Mouse (Mus musculus): Measurements from ENCODE around the gene Nmb. TPM values are rescaled to one million over a fixed set of nuclear protein-coding genes. Genes with fewer than 3 reads are reported as not detected.
"Not testable (repeated sequence)": the region's sequence is repeated elsewhere in the genome, so short reads cannot be mapped to it uniquely, and the experiment has no call there.

Gene Nmb
- polyA plus RNA-seq (2015; fragmentation: Nextera tagmentation; extraction: Ambion mirVana) = 6.6 and 7.6 TPM in 2 replicates

DNA sequence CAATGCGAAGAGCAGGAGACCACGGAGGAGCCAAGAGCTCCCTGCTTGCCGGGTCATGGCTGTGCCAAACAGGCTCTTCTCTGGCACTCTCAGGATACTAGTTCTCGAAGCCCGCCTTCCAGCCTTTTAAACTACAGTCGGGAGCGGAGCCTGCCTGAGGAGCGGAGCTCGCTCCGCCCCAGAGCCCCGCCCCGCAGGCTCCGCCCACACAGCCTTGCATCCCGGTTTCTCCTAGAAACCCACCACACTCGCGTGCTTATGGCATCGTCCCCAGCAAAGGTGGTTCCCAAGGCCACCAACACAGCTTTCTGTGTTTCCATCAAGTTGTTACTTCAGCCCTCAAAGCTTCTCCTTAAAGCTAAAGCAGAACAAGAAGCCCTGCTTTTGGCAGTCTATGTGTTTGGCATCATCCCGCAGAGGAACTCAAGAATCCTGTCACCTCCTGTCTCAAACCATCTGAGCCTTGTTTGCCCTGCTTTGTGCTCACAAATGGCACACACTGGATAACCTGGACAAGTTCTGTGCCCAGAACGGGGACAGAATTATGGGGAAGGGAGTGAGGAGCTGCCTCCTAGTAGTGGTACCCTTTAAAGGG, at the start of gene Nmb:
Nmb (minus strand) TSS at position 156 of the 595 bp plus-strand sequence.
- Histone ChIP-seq H3K27me3 (no peaks in the 10 kb centered on the region), H3K4me3 (peak within 1 kb of the TSS; percentile 45), H3K4me1 (peaks cover 33% of the 10 kb centered on the region), H3K27ac (no peak within 1 kb of the TSS), H3K9me3 (replicated peaks) (no peaks in the 10 kb centered on the region), H3K4me2 (peak within 1 kb of the TSS; percentile 93), H3K9ac (peak within 1 kb of the TSS; percentile 69), H3K36me3 (ENCODE audit: poor library complexity, severe bottlenecking) (peaks cover 38% of the 10 kb centered on the region)
- WGBS = 5% methylated on average over 19 of the region's 19 CpGs
- ATAC-seq = peak; percentile 69

DNA sequence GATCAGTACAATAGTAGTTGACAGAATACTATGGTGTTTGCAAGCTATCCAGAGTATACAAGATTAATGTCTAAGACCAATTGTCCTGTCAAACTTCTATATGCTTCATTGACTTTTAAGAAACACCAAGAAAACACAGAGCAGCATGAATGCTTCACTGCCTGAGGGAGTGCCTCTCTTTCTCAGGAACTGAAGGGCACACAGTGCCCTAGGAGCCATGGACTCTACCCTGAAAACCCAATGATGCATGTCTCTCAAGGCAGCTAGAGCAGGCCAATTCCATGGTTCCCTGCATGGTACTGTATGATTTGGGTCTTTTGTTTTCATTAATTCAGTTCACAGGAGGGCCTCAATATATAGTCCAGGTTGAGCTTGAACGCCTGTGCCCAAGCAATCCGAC, 49.4 kb upstream of the Nmb start:
- WGBS = 85% methylated on average over 2 of the region's 2 CpGs
- no peak overlapping the region for H3K4me3 ChIP-seq
- H3K27me3 ChIP-seq = peaks cover 9% of the 10 kb centered on the region; the same call in 1 of the 2 replicates
- no peak overlapping the region for H3K27ac ChIP-seq
- H3K36me3 ChIP-seq (ENCODE audit: poor library complexity, severe bottlenecking) = no peaks in the 10 kb centered on the region
- H3K4me1 ChIP-seq = no peaks in the 10 kb centered on the region
- no peak overlapping the region for H3K9ac ChIP-seq
- no peak for ATAC-seq
- H3K9me3 ChIP-seq (replicated peaks) = no peaks in the 10 kb centered on the region
- no peak overlapping the region for H3K4me2 ChIP-seq

GRCm38 (mm10) chr7:80952140-80952539, 47.3 kb upstream of the Nmb start:
- 65% methylated on average over 3 of the region's 3 CpGs for WGBS
- H3K9me3 ChIP-seq (replicated peaks) = no peaks in the 10 kb centered on the region
- no peaks in the 10 kb centered on the region for H3K36me3 ChIP-seq (ENCODE audit: poor library complexity, severe bottlenecking)
- no peak for ATAC-seq
- 0 out of 2 replicates have a peak, but pooled peaks cover 4% of the 10 kb centered on the region for H3K4me1 ChIP-seq
- H3K4me3 ChIP-seq = no peak overlapping the region
- no peak overlapping the region for H3K27ac ChIP-seq
- no peak overlapping the region for H3K4me2 ChIP-seq
- no peak overlapping the region for H3K9ac ChIP-seq
- peaks cover 9% of the 10 kb centered on the region; the same call in 1 of the 2 replicates for H3K27me3 ChIP-seq

- ATAC-seq = no peak
- Histone ChIP-seq H3K9me3 (replicated peaks) (no peaks in the 10 kb centered on the region), H3K27me3 (peaks cover 9% of the 10 kb centered on the region; the same call in 1 of the 2 replicates), H3K4me1 (peaks cover 9% of the 10 kb centered on the region), H3K27ac (no peak overlapping the region), H3K4me3 (no peak overlapping the region), H3K36me3 (ENCODE audit: poor library complexity, severe bottlenecking) (no peaks in the 10 kb centered on the region), H3K4me2 (no peak overlapping the region), H3K9ac (no peak overlapping the region)
- WGBS = 87% methylated on average over 4 of the region's 4 CpGs
Observed at GRCm38 (mm10) chr7:80951461-80951860, 46.6 kb upstream of the Nmb start.

- Histone ChIP-seq H3K4me2 (peak within 1 kb of the TSS; percentile 95), H3K36me3 (ENCODE audit: poor library complexity, severe bottlenecking) (peaks cover 7% of the 10 kb centered on the region), H3K9me3 (replicated peaks) (no peaks in the 10 kb centered on the region), H3K27me3 (peaks cover 5% of the 10 kb centered on the region; the same call in 1 of the 2 replicates), H3K27ac (peak within 1 kb of the TSS; percentile 93), H3K4me3 (peak within 1 kb of the TSS; percentile 90), H3K4me1 (peaks cover 25% of the 10 kb centered on the region), H3K9ac (peak within 1 kb of the TSS; percentile 96)
- peak; percentile 100 for ATAC-seq
- 2% methylated on average over 37 of the region's 44 CpGs for WGBS
Observed at GRCm38 (mm10) chr7:80947445-80948350, 42.8 kb upstream of the Nmb start, which contains the start of gene Sec11a. TSS of gene Sec11a (minus strand) at chr7:80947780.

DNA sequence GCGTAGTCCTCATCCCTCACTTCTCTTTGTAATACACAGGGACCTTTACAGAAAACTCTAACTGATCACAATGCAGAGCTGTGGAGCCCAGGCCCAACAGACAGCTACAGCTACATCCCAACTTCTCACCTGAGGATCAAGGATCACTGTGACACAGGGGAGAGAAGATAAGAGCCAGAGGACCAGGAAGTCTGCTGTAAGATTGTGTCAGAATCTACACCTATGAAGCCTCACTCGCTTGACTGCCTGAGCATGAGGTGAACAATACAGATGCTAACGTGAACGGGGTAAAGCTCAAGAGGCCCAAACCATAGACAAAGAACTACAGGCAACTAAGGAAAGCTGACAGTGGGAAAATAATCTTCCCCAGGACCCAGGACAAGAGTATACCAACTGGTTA, 34.9 kb upstream of the Nmb start:
- 90% methylated on average over 4 of the region's 4 CpGs for WGBS
- no peak for ATAC-seq

GRCm38 (mm10) chr7:80937304-80937666, 32.4 kb upstream of the Nmb start:
- not testable (repeated sequence) for H3K27ac ChIP-seq; H3K4me1 ChIP-seq; ATAC-seq; H3K27me3 ChIP-seq; H3K9me3 ChIP-seq (replicated peaks); H3K9ac ChIP-seq; H3K4me3 ChIP-seq; H3K4me2 ChIP-seq
- peaks cover 33% of the 10 kb centered on the region for H3K36me3 ChIP-seq (ENCODE audit: poor library complexity, severe bottlenecking)

More for the DNA sequence above, 34.9 kb upstream of the Nmb start:
- H3K9ac ChIP-seq = no peak overlapping the region
- peaks cover 13% of the 10 kb centered on the region for H3K36me3 ChIP-seq (ENCODE audit: poor library complexity, severe bottlenecking)
- no peak overlapping the region for H3K27ac ChIP-seq
- no peaks in the 10 kb centered on the region for H3K27me3 ChIP-seq
- H3K4me3 ChIP-seq = no peak overlapping the region
- H3K9me3 ChIP-seq (replicated peaks) = no peaks in the 10 kb centered on the region
- H3K4me2 ChIP-seq = no peak overlapping the region
- no peaks in the 10 kb centered on the region for H3K4me1 ChIP-seq

DNA sequence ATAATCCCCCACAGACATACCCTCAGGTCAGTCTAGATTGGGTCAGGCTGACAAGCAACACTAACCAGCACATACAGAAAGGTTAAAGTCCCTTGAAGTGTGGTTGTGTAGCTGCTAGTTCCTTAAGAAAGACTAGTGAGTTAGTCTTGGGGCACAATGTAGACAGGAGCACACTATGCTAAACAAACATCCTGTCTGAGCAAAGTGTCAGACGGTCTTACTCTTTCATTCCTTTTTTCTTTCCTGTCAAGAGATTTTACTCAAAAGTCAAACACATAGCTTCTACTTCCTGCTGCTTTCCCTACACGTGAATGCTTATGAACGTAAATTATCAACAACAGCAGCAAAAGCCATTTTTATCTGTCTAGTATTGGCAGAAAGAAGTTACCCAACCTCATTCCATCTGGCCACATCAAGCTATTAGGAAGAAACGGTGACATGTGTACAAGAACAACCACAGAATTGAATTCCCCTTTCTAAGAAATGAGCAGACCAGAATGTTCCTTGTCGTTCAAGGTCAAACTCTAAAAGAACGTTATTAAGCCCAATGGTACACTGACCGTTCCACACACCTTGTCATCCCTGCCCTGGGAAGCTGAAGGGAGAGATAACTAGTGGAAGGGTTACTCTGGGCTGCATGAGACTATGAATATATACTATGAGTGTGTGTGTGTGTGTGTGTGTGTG, 31.9 kb upstream of the Nmb start:
- peaks cover 38% of the 10 kb centered on the region for H3K36me3 ChIP-seq (ENCODE audit: poor library complexity, severe bottlenecking)
- H3K9me3 ChIP-seq (replicated peaks); H3K27ac ChIP-seq; H3K9ac ChIP-seq; ATAC-seq; H3K27me3 ChIP-seq; H3K4me2 ChIP-seq; H3K4me1 ChIP-seq; H3K4me3 ChIP-seq: not testable (repeated sequence)
- 87% methylated on average over 7 of the region's 7 CpGs for WGBS

DNA sequence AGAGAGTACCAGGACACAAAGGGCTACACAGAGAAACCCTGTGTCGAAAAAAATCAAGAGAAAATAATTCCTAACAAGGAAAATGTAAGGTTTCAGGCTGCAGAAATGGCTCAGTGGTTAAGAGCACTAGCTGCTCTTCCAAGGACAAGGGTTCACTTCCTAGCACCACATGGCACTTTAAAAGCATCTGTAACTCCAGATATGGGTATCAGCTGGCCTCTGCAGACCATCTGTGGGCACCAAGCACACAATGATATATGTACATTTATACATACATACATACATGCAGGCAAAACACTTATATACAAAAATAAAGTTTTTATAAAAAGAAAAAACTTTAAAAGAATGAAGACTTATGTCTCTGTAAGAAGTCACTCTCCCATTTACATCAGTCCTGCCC, 31.0 kb upstream of the Nmb start:
- Histone ChIP-seq H3K4me2 (no peak overlapping the region), H3K27me3 (no peaks in the 10 kb centered on the region), H3K4me1 (no peaks in the 10 kb centered on the region), H3K4me3 (no peak overlapping the region), H3K27ac (no peak overlapping the region), H3K9ac (no peak overlapping the region), H3K9me3 (replicated peaks) (no peaks in the 10 kb centered on the region), H3K36me3 (ENCODE audit: poor library complexity, severe bottlenecking) (peaks cover 47% of the 10 kb centered on the region)
- 93% methylated on average over 1 of the region's 1 CpGs for WGBS
- ATAC-seq = no peak

- H3K9ac ChIP-seq = no peak overlapping the region
- H3K4me3 ChIP-seq = no peak overlapping the region
- no peaks in the 10 kb centered on the region for H3K27me3 ChIP-seq
- ATAC-seq = no peak
- H3K4me1 ChIP-seq = no peaks in the 10 kb centered on the region
- peaks cover 45% of the 10 kb centered on the region for H3K36me3 ChIP-seq (ENCODE audit: poor library complexity, severe bottlenecking)
- no peak overlapping the region for H3K4me2 ChIP-seq
- 81% methylated on average over 1 of the region's 1 CpGs for WGBS
- no peaks in the 10 kb centered on the region for H3K9me3 ChIP-seq (replicated peaks)
- no peak overlapping the region for H3K27ac ChIP-seq
Observed at GRCm38 (mm10) chr7:80932777-80933176, 27.9 kb upstream of the Nmb start.

DNA sequence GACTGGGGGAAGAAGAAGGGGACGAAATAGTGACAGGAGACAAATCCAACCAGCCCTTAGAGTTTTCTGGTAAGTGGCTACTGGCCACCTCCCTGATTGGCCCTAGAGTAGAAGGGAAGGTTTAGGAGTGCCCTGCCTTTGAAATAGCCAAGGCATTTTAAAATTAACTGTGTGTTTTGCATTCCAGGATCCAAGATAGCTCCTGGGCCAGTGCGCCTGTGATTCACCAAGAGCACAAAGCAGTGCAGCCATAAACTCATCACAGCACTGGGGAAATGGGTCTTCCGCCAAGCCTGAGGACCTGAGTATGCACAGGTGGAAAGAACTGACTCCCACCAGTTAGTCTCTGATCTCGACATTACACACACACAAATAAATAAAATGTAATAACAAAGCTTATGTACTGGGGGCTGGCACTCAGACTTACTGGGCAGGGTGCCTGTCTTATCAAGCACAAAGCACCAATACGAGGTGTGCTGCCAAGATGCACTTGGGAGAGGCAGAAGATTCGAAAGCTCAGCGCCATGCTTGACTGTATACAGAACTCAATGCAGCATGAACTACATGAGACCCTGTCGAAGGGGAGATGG, 26.8 kb upstream of the Nmb start:
- 89% methylated on average over 8 of the region's 8 CpGs for WGBS
- no peak for ATAC-seq

GRCm38 (mm10) chr7:80923165-80923564, 18.3 kb upstream of the Nmb start:
- WGBS = 90% methylated on average over 2 of the region's 2 CpGs
- Histone ChIP-seq H3K27ac (no peak overlapping the region), H3K27me3 (no peaks in the 10 kb centered on the region), H3K4me3 (no peak overlapping the region), H3K4me1 (no peaks in the 10 kb centered on the region), H3K36me3 (ENCODE audit: poor library complexity, severe bottlenecking) (peaks cover 78% of the 10 kb centered on the region), H3K4me2 (no peak overlapping the region), H3K9me3 (replicated peaks) (no peaks in the 10 kb centered on the region), H3K9ac (no peak overlapping the region)
- no peak for ATAC-seq

More for the DNA sequence above, 26.8 kb upstream of the Nmb start:
- Histone ChIP-seq H3K27me3 (no peaks in the 10 kb centered on the region), H3K36me3 (ENCODE audit: poor library complexity, severe bottlenecking) (peaks cover 48% of the 10 kb centered on the region), H3K9ac (no peak overlapping the region), H3K27ac (no peak overlapping the region), H3K4me1 (no peaks in the 10 kb centered on the region), H3K4me3 (no peak overlapping the region), H3K9me3 (replicated peaks) (no peaks in the 10 kb centered on the region), H3K4me2 (no peak overlapping the region)

Data from forebrain, embryonic 13.5 days (tissue).